Mouse (Mus musculus) heart, embryonic 16.5 days (tissue): ENCODE results near the gene Arl11. TPM values are rescaled to one million over a fixed set of nuclear protein-coding genes. Genes with fewer than 3 reads are reported as not detected.

Source experiments
- ATAC-seq: fragments of 200-750 bp; cut with Nextera tagmentation; replicated peaks from 2 replicates; pipeline ENCODE4 v1.8.0; 2017; ENCODE audit warnings: moderate number of reproducible peaks; ENCODE audit not compliant: insufficient read depth, low FRiP score; ENCODE audit errors: extremely low read depth
- H3K27ac ChIP-seq: fragments of 300-500 bp; sonication (generic); 2 replicates; pipeline ENCODE4 v1.5.1; 2014; ENCODE audit warnings: mild to moderate bottlenecking, low read length, control low read depth, moderate library complexity
- H3K27me3 ChIP-seq: fragments of 300-500 bp; sonication (generic); 2 replicates; pipeline ENCODE4 v1.6.1; 2014; ENCODE audit warnings: low read length, mixed read lengths; ENCODE audit not compliant: control insufficient read depth, insufficient read depth
- H3K36me3 ChIP-seq: fragments of 300-500 bp; sonication (generic); 2 replicates; pipeline ENCODE4 v1.6.1; 2014; ENCODE audit not compliant: control insufficient read depth, insufficient read depth
- H3K4me1 ChIP-seq: fragments of 300-500 bp; sonication (generic); 2 replicates; pipeline ENCODE4 v1.6.1; 2014; ENCODE audit warnings: low read length, mixed read lengths; ENCODE audit not compliant: control insufficient read depth, insufficient read depth
- H3K4me2 ChIP-seq: fragments of 300-500 bp; sonication (generic); 2 replicates; pipeline ENCODE4 v1.6.1; 2014; ENCODE audit warnings: low read depth, mild to moderate bottlenecking, control low read depth, low read length
- H3K4me3 ChIP-seq: fragments of 300-500 bp; sonication (generic); 2 replicates; pipeline ENCODE4 v1.5.1; 2014; ENCODE audit warnings: mild to moderate bottlenecking, control low read depth, low read length
- H3K9ac ChIP-seq: fragments of 300-500 bp; sonication (generic); 2 replicates; pipeline ENCODE4 v1.6.1; 2014; ENCODE audit warnings: low read length, control low read depth
- H3K9me3 ChIP-seq: fragments of 300-500 bp; sonication (generic); replicated peaks from 2 replicates; pipeline ENCODE4 v1.6.1; 2016; ENCODE audit warnings: low read length; ENCODE audit not compliant: control insufficient read depth
- WGBS: fragments of 180-500 bp; shearing (Covaris S2); extraction: QIAGEN DNeasy Blood & Tissue Kit; methylation state at CpG from one replicate; pipeline ENCODE4 v1.1.7; 2014; 5-methylcytosine and 5-hydroxymethylcytosine counted together
- polyA plus RNA-seq: library from polyadenylated mRNA; unstranded; fragments of >200 nt; fragmentation: Nextera tagmentation; extraction: Ambion mirVana; gene quantifications from 2 replicates; pipeline ENCODE4 v1.2.1, GENCODE M21; 2015

The Arl11 gene
- polyA plus RNA-seq, 1 experiment from 2014 or later = 1.3 TPM

DNA sequence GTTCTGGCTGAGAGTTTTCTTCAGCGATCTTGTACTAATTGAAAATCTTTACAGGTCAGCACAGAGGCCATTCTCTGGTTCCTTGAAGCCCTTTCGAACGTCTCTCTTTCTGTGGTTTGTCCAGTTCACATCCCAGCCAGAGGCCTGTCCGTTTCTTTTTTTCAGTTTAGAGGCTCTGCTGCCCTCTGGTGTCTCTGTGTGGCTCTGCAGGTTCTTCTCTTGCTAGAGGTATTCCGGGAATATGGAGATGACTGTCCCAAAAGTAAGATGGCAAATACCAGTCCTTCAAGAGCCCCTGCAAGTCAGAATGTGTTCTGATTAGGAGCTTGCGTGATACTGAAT is 14.8 kb upstream of the Arl11 start:
- Histone ChIP-seq H3K27ac (no peak overlapping the region), H3K9ac (no peak overlapping the region), H3K4me2 (peak overlapping the region; percentile 31; the same call in 1 of the 2 replicates), H3K36me3 (no peaks in the 10 kb centered on the region), H3K4me3 (peak overlapping the region; percentile 14; the same call in 1 of the 2 replicates), H3K9me3 (no peaks in the 10 kb centered on the region), H3K4me1 (no peaks in the 10 kb centered on the region), H3K27me3 (no peaks in the 10 kb centered on the region)
- ATAC-seq = no peak; the same call in 1 of the 2 replicates
- 16% methylated on average over 6 of the region's 6 CpGs for WGBS

GRCm38 (mm10) chr14:61299810-61300209 is 9.7 kb upstream of the Arl11 start:
- Histone ChIP-seq H3K4me2 (no peak overlapping the region), H3K4me3 (no peak overlapping the region), H3K4me1 (no peaks in the 10 kb centered on the region), H3K36me3 (no peaks in the 10 kb centered on the region), H3K27ac (no peak overlapping the region), H3K9ac (no peak overlapping the region), H3K27me3 (no peaks in the 10 kb centered on the region), H3K9me3 (peaks cover 5% of the 10 kb centered on the region; the same call in 1 of the 2 replicates)
- no peak for ATAC-seq
- WGBS = 81% methylated on average over 6 of the region's 6 CpGs

DNA sequence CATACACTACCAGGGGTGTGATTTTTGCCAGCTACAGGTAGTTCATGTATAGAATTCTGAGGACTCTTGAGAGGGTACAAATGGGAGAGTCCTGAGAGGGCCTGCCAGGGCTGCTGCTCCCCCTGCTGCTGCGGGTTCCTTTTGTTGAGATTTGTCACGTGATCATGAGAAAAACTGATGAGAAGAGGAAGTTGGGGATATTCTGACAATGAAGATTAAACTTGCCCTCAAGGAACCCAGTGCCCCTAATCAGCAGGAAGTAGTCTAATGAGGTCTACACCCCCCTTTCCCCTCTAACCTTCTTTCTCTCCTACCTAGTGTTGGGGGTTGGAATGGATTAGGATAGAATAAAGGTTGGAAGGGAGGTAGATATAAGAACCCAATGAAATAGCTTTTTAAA is 8.2 kb upstream of the Arl11 start:
- 41% methylated on average over 2 of the region's 2 CpGs for WGBS

GRCm38 (mm10) chr14:61302428-61302827 is 7.1 kb upstream of the Arl11 start:
- Histone ChIP-seq H3K27me3 (no peaks in the 10 kb centered on the region), H3K4me1 (no peaks in the 10 kb centered on the region), H3K4me2 (no peak overlapping the region), H3K9ac (no peak overlapping the region), H3K36me3 (no peaks in the 10 kb centered on the region), H3K9me3 (peaks cover 5% of the 10 kb centered on the region; the same call in 1 of the 2 replicates), H3K27ac (no peak overlapping the region), H3K4me3 (no peak overlapping the region)
- no peak for ATAC-seq
- 36% methylated on average over 2 of the region's 2 CpGs for WGBS

More for the DNA sequence above, 8.2 kb upstream of the Arl11 start:
- Histone ChIP-seq H3K27ac (no peak overlapping the region), H3K4me1 (no peaks in the 10 kb centered on the region), H3K9me3 (peaks cover 5% of the 10 kb centered on the region; the same call in 1 of the 2 replicates), H3K4me2 (no peak overlapping the region), H3K9ac (no peak overlapping the region), H3K27me3 (no peaks in the 10 kb centered on the region), H3K36me3 (no peaks in the 10 kb centered on the region), H3K4me3 (no peak overlapping the region)
- ATAC-seq = no peak

DNA sequence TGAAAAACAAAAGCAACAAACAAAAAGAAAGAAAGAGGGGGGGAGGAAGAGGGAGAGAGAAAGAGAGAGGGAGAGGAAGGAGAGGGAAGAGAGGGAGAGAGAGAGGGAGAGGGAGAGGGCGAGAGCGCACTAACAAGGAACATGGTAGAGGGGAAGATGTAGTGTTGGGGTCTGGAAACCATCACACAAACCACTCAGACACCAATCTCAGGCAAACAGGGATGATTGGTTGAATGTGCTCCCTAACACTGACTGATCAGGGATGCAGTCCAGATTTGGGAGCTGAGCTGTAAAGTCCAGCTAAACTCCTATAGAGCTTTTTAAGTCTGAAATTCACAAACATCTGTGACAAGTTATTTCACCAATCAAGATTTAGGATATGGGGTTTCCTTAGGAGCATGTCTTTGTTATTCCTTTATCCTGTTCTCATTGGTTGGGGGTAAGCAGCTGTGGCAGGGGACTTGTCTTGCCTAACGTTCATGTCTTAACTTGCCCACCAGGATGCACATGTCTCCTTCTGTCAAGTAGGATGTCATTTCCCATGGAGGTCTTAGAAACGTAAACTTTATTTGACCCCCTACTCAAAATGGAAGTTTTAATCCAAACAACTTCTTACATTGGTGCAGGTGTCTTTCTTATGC is 5.5 kb upstream of the Arl11 start:
- Histone ChIP-seq H3K4me2 (no peak overlapping the region), H3K27ac (no peak overlapping the region), H3K27me3 (no peaks in the 10 kb centered on the region), H3K4me3 (no peak overlapping the region), H3K9ac (no peak overlapping the region), H3K9me3 (peaks cover 5% of the 10 kb centered on the region; the same call in 1 of the 2 replicates), H3K36me3 (no peaks in the 10 kb centered on the region), H3K4me1 (no peaks in the 10 kb centered on the region)
- no peak for ATAC-seq
- WGBS = 64% methylated on average over 4 of the region's 4 CpGs

- peak; percentile 40; the same call in 1 of the 2 replicates for ATAC-seq
- no peaks in the 10 kb centered on the region for H3K9me3 ChIP-seq
- H3K4me1 ChIP-seq = peaks cover 17% of the 10 kb centered on the region
- 0 out of 2 replicates have a peak overlapping the region, but pooled peaks have one; percentile 41 for H3K9ac ChIP-seq
- H3K27ac ChIP-seq = peak overlapping the region; percentile 33; the same call in 1 of the 2 replicates
- 42% methylated on average over 7 of the region's 7 CpGs for WGBS
- peak overlapping the region; percentile 19 for H3K4me2 ChIP-seq
- no peak overlapping the region for H3K4me3 ChIP-seq
- H3K36me3 ChIP-seq = no peaks in the 10 kb centered on the region
- H3K27me3 ChIP-seq = no peaks in the 10 kb centered on the region
Observed at GRCm38 (mm10) chr14:61310036-61310772, 651 bp downstream of the Arl11 start.

- Histone ChIP-seq H3K36me3 (no peaks in the 10 kb centered on the region), H3K27ac (peak overlapping the region; percentile 9; the same call in 1 of the 2 replicates), H3K4me2 (peak overlapping the region; percentile 19), H3K4me3 (no peak overlapping the region), H3K9me3 (no peaks in the 10 kb centered on the region), H3K27me3 (no peaks in the 10 kb centered on the region), H3K4me1 (peaks cover 17% of the 10 kb centered on the region), H3K9ac (0 out of 2 replicates have a peak overlapping the region, but pooled peaks have one; percentile 41)
- 42% methylated on average over 12 of the region's 12 CpGs for WGBS
- peak; percentile 30; the same call in 1 of the 2 replicates for ATAC-seq
Observed at GRCm38 (mm10) chr14:61310963-61311362, 1.4 kb downstream of the Arl11 start.

DNA sequence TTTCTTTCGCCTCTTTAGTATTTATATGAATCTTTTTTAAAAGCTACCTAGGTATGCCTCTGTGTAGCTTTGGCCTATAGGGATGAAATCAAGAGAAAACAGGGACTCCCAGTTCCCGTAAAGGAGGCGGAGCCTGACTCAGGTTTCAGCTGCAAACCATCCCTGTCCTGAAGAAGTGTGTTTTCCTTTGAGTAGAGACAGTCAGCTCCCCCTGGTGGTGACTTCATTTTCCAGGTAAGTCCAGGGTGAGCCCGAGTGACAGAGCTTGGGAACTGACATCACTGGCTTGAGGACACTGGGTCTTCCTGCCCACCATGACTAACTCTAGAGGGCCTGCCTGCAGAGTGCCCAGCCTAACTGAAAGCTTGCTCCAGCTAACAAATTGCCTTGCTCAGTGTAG is 7.3 kb downstream of the Arl11 start:
- Histone ChIP-seq H3K27me3 (no peaks in the 10 kb centered on the region), H3K9ac (no peak overlapping the region), H3K36me3 (no peaks in the 10 kb centered on the region), H3K4me3 (no peak overlapping the region), H3K27ac (no peak overlapping the region), H3K9me3 (no peaks in the 10 kb centered on the region), H3K4me2 (no peak overlapping the region), H3K4me1 (no peaks in the 10 kb centered on the region)
- 32% methylated on average over 4 of the region's 4 CpGs for WGBS
- no peak for ATAC-seq

GRCm38 (mm10) chr14:61320765-61321164 is 11.2 kb downstream of the Arl11 start:
- 64% methylated on average over 1 of the region's 1 CpGs for WGBS
- Histone ChIP-seq H3K9me3 (peaks cover 5% of the 10 kb centered on the region), H3K4me1 (no peaks in the 10 kb centered on the region), H3K9ac (no peak overlapping the region), H3K36me3 (no peaks in the 10 kb centered on the region), H3K27ac (no peak overlapping the region), H3K4me3 (no peak overlapping the region), H3K4me2 (no peak overlapping the region), H3K27me3 (no peaks in the 10 kb centered on the region)
- ATAC-seq = no peak
